In the genomic region with DNA sequence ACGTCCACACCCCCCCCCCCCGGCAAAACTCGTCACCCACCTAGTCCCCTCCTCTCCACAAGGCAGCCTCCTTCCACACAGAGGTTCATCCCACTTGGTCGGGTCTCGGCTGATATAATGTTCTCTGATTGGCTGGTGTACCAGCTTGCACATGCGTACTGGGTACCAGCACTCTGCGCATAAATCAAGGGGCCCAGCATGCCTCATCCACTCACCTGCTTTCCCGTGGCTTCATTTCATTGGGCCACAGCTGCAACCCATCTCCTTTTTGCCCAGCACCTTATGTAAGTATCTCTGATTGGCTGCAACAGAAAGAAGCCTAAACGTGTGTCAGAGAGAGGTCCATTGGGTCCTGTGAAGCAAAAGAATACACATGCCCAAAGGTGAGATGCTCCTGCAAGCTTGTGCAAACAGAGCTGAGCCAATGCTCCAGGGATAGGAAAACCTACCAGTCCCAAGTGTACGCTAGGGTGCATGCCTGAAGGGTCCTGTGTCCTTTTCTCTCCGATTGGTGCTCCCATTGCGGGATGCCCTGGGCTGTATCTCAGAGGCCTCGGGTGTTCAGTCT, we compare ENCODE assay signal across 7 mouse cellular contexts. TPM values are rescaled to one million over a fixed set of nuclear protein-coding genes. Genes with fewer than 3 reads are reported as not detected.
DNase-seq lines count a peak whose midpoint lies in the region; ATAC-seq and TF ChIP-seq lines count a peak whose summit lies in the region.
"Not testable (repeated sequence)": the region's sequence is repeated elsewhere in the genome, so short reads cannot be mapped to it uniquely, and the experiment has no call there.

Xlr3a (minus strand) TSS at position 155 of the 568 bp plus-strand sequence.

- DNase-seq in CH12.LX (ENCODE audit: extremely low read depth), result peak; percentile 45
- DNase-seq in ZHBTc4 (ENCODE audit: low read depth, low spot score), result peak; percentile 21
- peak; percentile 0 for DNase-seq in embryo, embryonic 10.5 days (ENCODE audit: low spot score)
- DNase-seq in hindbrain, postnatal 0 days (ENCODE audit: low spot score), result peak; percentile 1
- DNase-seq in left cerebral cortex, postnatal 4 days, result peak; percentile 1
- peak; percentile 0 for DNase-seq in splenic B cell, adult 2 months (ENCODE audit: low read depth, low spot score)

- TF ChIP-seq EP300 in CH12.LX (IDR thresholded peaks at IDR 0.05; ENCODE audit: low read length), result not testable (repeated sequence)

- H3K27me3 ChIP-seq in CH12.LX (replicated peaks); hindbrain, postnatal 0 days (ENCODE audit: insufficient read depth, low read length); splenic B cell, adult 2 months (ENCODE audit: control insufficient read depth, insufficient read depth, low read length, poor library complexity, severe bottlenecking): not testable (repeated sequence)

- H3K4me3 ChIP-seq in CH12.LX (replicated peaks in 1 of 3; ENCODE audit: low read depth in 2 of 3, low read length in 2 of 3, poor library complexity in 1 of 3), result peak within 1 kb of the TSS in 2 of 3 experiments; percentile 28 to 38
- H3K4me3 ChIP-seq in hindbrain, postnatal 0 days (ENCODE audit: low read length), result not testable (repeated sequence)

- dilution Hi-C loops in CH12.LX (cut with MboI; ENCODE audit: extremely low pct_ligation_motif_present, extremely low pct_unique_long_range_greater_than_20kb, low sequenced_read_pairs), result not testable (repeated sequence)

- H3K79me2 ChIP-seq in CH12.LX (replicated peaks; ENCODE audit: control insufficient read depth, extremely low read depth, insufficient read depth, poor library complexity, severe bottlenecking), result not testable (repeated sequence)

- peak; percentile 58 for TF ChIP-seq POLR2A in CH12.LX (IDR thresholded peaks at IDR 0.05; ENCODE audit: low read depth, low read length)

- 78% methylated on average over 13 of the region's 13 CpGs for WGBS in hindbrain, postnatal 0 days

- ATAC-seq in hindbrain, postnatal 0 days, result not testable (repeated sequence)
- ATAC-seq in megakaryocyte progenitor cell, adult 5-6 weeks (replicated peaks; ENCODE audit: poor library complexity), result peak; percentile 34; the same call in 1 of the 2 replicates

- H3K4me1 ChIP-seq in CH12.LX (ENCODE audit: control insufficient read depth in 1 of 2, insufficient read depth in 2 of 2); hindbrain, postnatal 0 days (ENCODE audit: insufficient read depth, low read length): not testable (repeated sequence)

- H3K9me3 ChIP-seq in CH12.LX (replicated peaks; ENCODE audit: low read length); hindbrain, postnatal 0 days (ENCODE audit: low read length): not testable (repeated sequence)

- not testable (repeated sequence) for H3K4me2 ChIP-seq in CH12.LX (ENCODE audit: insufficient read depth, low read depth, poor library complexity, severe bottlenecking); hindbrain, postnatal 0 days (ENCODE audit: low read depth, low read length)

- intact Hi-C loops in left cerebral cortex, postnatal 4 days (cut with DNase I), result not testable (repeated sequence)

- H3K9ac ChIP-seq in CH12.LX (ENCODE audit: insufficient read depth, low read depth), result peak within 1 kb of the TSS; percentile 39; the same call in 1 of the 2 replicates
- not testable (repeated sequence) for H3K9ac ChIP-seq in hindbrain, postnatal 0 days (replicated peaks; ENCODE audit: low read length)

- not testable (repeated sequence) for H3K27ac ChIP-seq in CH12.LX (ENCODE audit: insufficient read depth, low read depth); hindbrain, postnatal 0 days

- not testable (repeated sequence) for TF ChIP-seq RAD21 in CH12.LX (IDR thresholded peaks at IDR 0.05; ENCODE audit: low read depth, low read length)

- in situ Hi-C loops in CH12.LX (cut with MboI; ENCODE audit: low pct_ligation_motif_present, low pct_unique_long_range_greater_than_20kb, low sequenced_read_pairs), result not testable (repeated sequence)

- TF ChIP-seq CTCF in CH12.LX (conservative IDR thresholded peaks at IDR 0.05 in 1 of 2, IDR thresholded peaks at IDR 0.05 in 1 of 2; ENCODE audit: low read depth in 2 of 2, low read length in 2 of 2); hindbrain, postnatal 0 days (IDR thresholded peaks at IDR 0.05; ENCODE audit: low read depth): not testable (repeated sequence)

- H3K36me3 ChIP-seq in CH12.LX (replicated peaks in 1 of 2; ENCODE audit: control insufficient read depth in 1 of 2, insufficient read depth in 1 of 2, low read length in 1 of 2); hindbrain, postnatal 0 days (ENCODE audit: insufficient read depth, low read length); splenic B cell, adult 2 months (ENCODE audit: control insufficient read depth, insufficient read depth, low read length, poor library complexity, severe bottlenecking): not testable (repeated sequence)

TF ChIP-seq in CH12.LX, 34 proteins besides CTCF, POLR2A, EP300 and RAD21:
- TF ChIP-seq TCF12 (IDR thresholded peaks at IDR 0.05; ENCODE audit: low read depth, low read length) (peak; percentile 20; the same call in 1 of the 2 replicates), HCFC1 (IDR thresholded peaks at IDR 0.05; ENCODE audit: low read depth, low read length) (peak; percentile 19; the same call in 1 of the 2 replicates), TBP (conservative IDR thresholded peaks at IDR 0.05; ENCODE audit: low read depth, low read length) (peak; percentile 48; the same call in 1 of the 2 replicates), MYC (IDR thresholded peaks at IDR 0.05; ENCODE audit: low read depth, low read length) (0 out of 2 replicates have a peak, but pooled peaks have one; percentile 16), NRF1 (IDR thresholded peaks at IDR 0.05; ENCODE audit: low read depth, low read length) (peak; percentile 84), NELFE (IDR thresholded peaks at IDR 0.05; ENCODE audit: low read depth, low read length) (peak; percentile 39; the same call in 1 of the 2 replicates)

RNA-seq across cellular contexts. Expression of gene Xlr3a, which starts in this region (rescaled TPM):
- total RNA-seq in CH12.LX (2012; rRNA removed) (18.5 and 24.1 TPM in 2 replicates), CH12.LX (2014; rRNA removed) (18.1 and 19.5 TPM in 2 replicates)
- polyA plus RNA-seq in CH12.LX (2012; ENCODE audit: insufficient read length, low read depth), result 10.5 and 13.6 TPM in 2 replicates
- 1.2 and 2.6 TPM in 2 replicates for total RNA-seq in hindbrain, postnatal 0 days (2014; rRNA removed)
- 2.1 and 4.0 TPM in 2 replicates for polyA plus RNA-seq in hindbrain, postnatal 0 days (2015; fragmentation: Nextera tagmentation; extraction: Ambion mirVana)
- total RNA-seq in left cerebral cortex, postnatal 4 days (2021), result 1 to 10 TPM in 1 of 2 experiments, under 1 TPM in 1; 0.64 to 3.7 TPM
- 0.93 and 3.3 TPM in 2 replicates for total RNA-seq in megakaryocyte progenitor cell, adult 5-6 weeks (2015)
- 0.50 and 1.6 TPM in 2 replicates for total RNA-seq in megakaryocyte progenitor cell, adult 5-6 weeks (2017)
